Mouse (Mus musculus): ENCODE data around the gene Gm5890. TPM values are rescaled to one million over a fixed set of nuclear protein-coding genes. Genes with fewer than 3 reads are reported as not detected.
"Not testable (repeated sequence)": the region's sequence is repeated elsewhere in the genome, so short reads cannot be mapped to it uniquely, and the experiment has no call there.

Gm5890 gene
- polyA plus RNA-seq (2015; fragmentation: Nextera tagmentation; extraction: Ambion mirVana), result not detected in 2 replicates

DNA sequence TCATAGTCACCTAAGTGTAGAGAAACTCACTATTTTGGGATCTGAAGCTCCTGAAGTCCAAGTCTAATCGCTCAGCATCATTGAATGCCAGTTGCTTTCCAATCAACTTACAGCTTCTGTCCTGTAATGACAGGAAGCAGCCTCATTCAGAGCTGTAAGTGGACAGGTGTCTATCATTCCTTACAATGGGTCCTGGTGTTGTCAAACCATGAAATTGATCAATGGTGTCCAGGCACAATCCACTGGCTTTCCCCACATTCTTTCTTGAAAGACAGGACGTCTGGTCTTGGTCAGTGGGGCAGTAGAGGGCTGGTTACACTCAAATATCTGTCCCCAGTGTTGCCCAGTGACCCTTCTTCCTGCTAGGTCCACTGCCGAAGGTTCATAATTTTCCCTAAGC lies at the start of gene Gm5890:
Gene Gm5890, minus strand, starts transcription at position 101 of the 400 bp plus-strand sequence.
- not testable (repeated sequence) for ATAC-seq; H3K4me2 ChIP-seq (ENCODE audit: low read depth, low read length); H3K27ac ChIP-seq (ENCODE audit: low read length); H3K9ac ChIP-seq (ENCODE audit: low read depth, low read length); H3K4me3 ChIP-seq (ENCODE audit: low read length); H3K9me3 ChIP-seq (ENCODE audit: control insufficient read depth, low read length); H3K27me3 ChIP-seq (replicated peaks; ENCODE audit: control insufficient read depth, insufficient read depth, low read length); H3K36me3 ChIP-seq (ENCODE audit: control insufficient read depth, insufficient read depth, low read length); H3K4me1 ChIP-seq (ENCODE audit: control insufficient read depth, insufficient read depth, low read length)
- WGBS, result no CpG with 5 or more reads among the region's 3 CpGs

DNA sequence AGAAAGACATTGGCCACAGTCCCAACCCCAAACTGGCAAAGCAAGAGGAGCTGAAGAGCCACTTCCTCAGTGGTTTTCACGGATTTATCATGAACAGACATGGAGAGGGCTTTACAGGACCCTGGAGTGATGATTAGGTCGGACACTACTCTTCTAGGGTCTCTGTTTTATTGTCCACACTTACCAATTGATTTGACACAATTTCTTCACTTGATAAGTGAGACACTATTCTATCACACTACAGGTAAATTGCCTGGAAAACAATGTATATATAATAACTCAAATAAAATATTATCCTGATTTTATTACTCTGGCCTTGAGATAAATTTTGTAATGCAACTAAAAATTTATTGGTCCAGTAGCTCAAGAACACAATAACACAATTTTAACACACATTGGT lies 28.9 kb downstream of the Gm5890 start, which contains the start of gene Gm4498:
Gene Gm4498, minus strand, starts transcription at position 101 of the 400 bp plus-strand sequence.
- not testable (repeated sequence) for H3K27me3 ChIP-seq (replicated peaks; ENCODE audit: control insufficient read depth, insufficient read depth, low read length); ATAC-seq; H3K4me2 ChIP-seq (ENCODE audit: low read depth, low read length); H3K4me1 ChIP-seq (ENCODE audit: control insufficient read depth, insufficient read depth, low read length); H3K36me3 ChIP-seq (ENCODE audit: control insufficient read depth, insufficient read depth, low read length); H3K9ac ChIP-seq (ENCODE audit: low read depth, low read length); H3K9me3 ChIP-seq (ENCODE audit: control insufficient read depth, low read length); H3K27ac ChIP-seq (ENCODE audit: low read length); H3K4me3 ChIP-seq (ENCODE audit: low read length)
- WGBS, result no CpG with 5 or more reads among the region's 2 CpGs

Other genes starting within 250 kb of the Gm5890 start
- not detected in 2 replicates for gene Vmn1r91, start 163.2 kb downstream of the Gm5890 start, polyA plus RNA-seq (2015; fragmentation: Nextera tagmentation; extraction: Ambion mirVana)
- gene Gm16442, start 140.3 kb downstream of the Gm5890 start, polyA plus RNA-seq (2015; fragmentation: Nextera tagmentation; extraction: Ambion mirVana), result not detected in 2 replicates
- gene Vmn1r93, start 123.7 kb downstream of the Gm5890 start, polyA plus RNA-seq (2015; fragmentation: Nextera tagmentation; extraction: Ambion mirVana), result not detected in 2 replicates
- not detected in 2 replicates for gene Vmn1r94, start 94.5 kb downstream of the Gm5890 start, polyA plus RNA-seq (2015; fragmentation: Nextera tagmentation; extraction: Ambion mirVana)
- not detected in 2 replicates for gene Vmn1r95, start 69.1 kb downstream of the Gm5890 start, polyA plus RNA-seq (2015; fragmentation: Nextera tagmentation; extraction: Ambion mirVana)
- gene Gm6164, start 57.2 kb downstream of the Gm5890 start, polyA plus RNA-seq (2015; fragmentation: Nextera tagmentation; extraction: Ambion mirVana), result not detected in 2 replicates
- not detected in 2 replicates for gene Gm4498, start 29.0 kb downstream of the Gm5890 start, polyA plus RNA-seq (2015; fragmentation: Nextera tagmentation; extraction: Ambion mirVana)
- gene Gm4133, start 71.2 kb upstream of the Gm5890 start, polyA plus RNA-seq (2015; fragmentation: Nextera tagmentation; extraction: Ambion mirVana), result not detected in 2 replicates
- gene Gm5728, start 112.6 kb upstream of the Gm5890 start, polyA plus RNA-seq (2015; fragmentation: Nextera tagmentation; extraction: Ambion mirVana), result not detected in 2 replicates
- gene Vmn1r100, start 155.1 kb upstream of the Gm5890 start, polyA plus RNA-seq (2015; fragmentation: Nextera tagmentation; extraction: Ambion mirVana), result not detected in 2 replicates
- not detected in 2 replicates for gene Vmn1r101, start 179.8 kb upstream of the Gm5890 start, polyA plus RNA-seq (2015; fragmentation: Nextera tagmentation; extraction: Ambion mirVana)
- not detected in 2 replicates for gene Gm10670, start 212.1 kb upstream of the Gm5890 start, polyA plus RNA-seq (2015; fragmentation: Nextera tagmentation; extraction: Ambion mirVana)
- gene Vmn1r103, start 247.7 kb upstream of the Gm5890 start, polyA plus RNA-seq (2015; fragmentation: Nextera tagmentation; extraction: Ambion mirVana), result not detected in 2 replicates